Mouse (Mus musculus): Measurements from ENCODE around the gene Mmadhc. TPM values are rescaled to one million over a fixed set of nuclear protein-coding genes. Genes with fewer than 3 reads are reported as not detected.

The Mmadhc gene
- total and polyA plus RNA-seq, 2 experiments from 2014 or later = 138 to 180 TPM

GRCm38 (mm10) chr2:50328181-50328580 is 31.6 kb upstream of the Mmadhc start:
- no peak overlapping the region for H3K27ac ChIP-seq (ENCODE audit: low read depth)
- no peak overlapping the region for H3K9ac ChIP-seq (replicated peaks; ENCODE audit: low read depth, low read length)
- H3K9me3 ChIP-seq (replicated peaks; ENCODE audit: control insufficient read depth, low read length) = no peaks in the 10 kb centered on the region
- no peaks in the 10 kb centered on the region for H3K27me3 ChIP-seq (ENCODE audit: control insufficient read depth, insufficient read depth, low read length)
- ATAC-seq (ENCODE audit: insufficient read depth, low read depth) = no peak
- no peak overlapping the region for H3K4me2 ChIP-seq (ENCODE audit: low read depth, low read length)
- no peaks in the 10 kb centered on the region for H3K36me3 ChIP-seq (replicated peaks; ENCODE audit: control insufficient read depth, insufficient read depth, low read length)
- no peaks in the 10 kb centered on the region for H3K4me1 ChIP-seq (ENCODE audit: control insufficient read depth, insufficient read depth)
- TF ChIP-seq EP300 (IDR thresholded peaks at IDR 0.05; ENCODE audit: low read depth) (no peak), CTCF (IDR thresholded peaks at IDR 0.05; ENCODE audit: low read depth) (no peak)
- H3K4me3 ChIP-seq (ENCODE audit: low read depth, low read length) = no peak overlapping the region
- DNase-seq (ENCODE audit: low spot score) = no peak
- WGBS = 85% methylated on average over 4 of the region's 4 CpGs

DNA sequence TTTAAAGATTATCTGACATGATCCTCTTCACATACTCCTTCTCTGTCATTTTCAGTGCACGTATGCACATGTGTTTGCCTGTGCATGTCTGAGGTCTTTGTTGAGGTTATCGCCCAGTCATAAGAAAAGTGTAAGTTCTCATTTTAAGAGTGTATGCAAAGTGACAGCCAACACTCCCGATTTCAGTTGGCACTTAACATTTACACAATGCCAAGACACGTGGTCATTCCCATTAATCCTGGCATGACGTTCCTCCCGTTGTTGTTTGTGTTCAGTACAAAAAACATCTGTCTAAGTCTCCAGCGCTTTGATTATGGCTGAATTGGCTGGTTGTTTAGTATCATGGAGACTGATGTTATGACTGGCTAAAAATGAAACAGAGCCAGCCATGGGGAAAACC is 28.2 kb upstream of the Mmadhc start:
- no peaks in the 10 kb centered on the region for H3K27me3 ChIP-seq (ENCODE audit: control insufficient read depth, insufficient read depth, low read length)
- H3K4me1 ChIP-seq (ENCODE audit: control insufficient read depth, insufficient read depth) = no peaks in the 10 kb centered on the region
- no peaks in the 10 kb centered on the region for H3K9me3 ChIP-seq (replicated peaks; ENCODE audit: control insufficient read depth, low read length)
- H3K4me2 ChIP-seq (ENCODE audit: low read depth, low read length) = no peak overlapping the region
- no peak for ATAC-seq (ENCODE audit: insufficient read depth, low read depth)
- TF ChIP-seq EP300 (IDR thresholded peaks at IDR 0.05; ENCODE audit: low read depth) (no peak), CTCF (IDR thresholded peaks at IDR 0.05; ENCODE audit: low read depth) (no peak)
- 74% methylated on average over 7 of the region's 7 CpGs for WGBS
- no peaks in the 10 kb centered on the region for H3K36me3 ChIP-seq (replicated peaks; ENCODE audit: control insufficient read depth, insufficient read depth, low read length)
- H3K27ac ChIP-seq (ENCODE audit: low read depth) = no peak overlapping the region
- DNase-seq (ENCODE audit: low spot score) = no peak
- no peak overlapping the region for H3K9ac ChIP-seq (replicated peaks; ENCODE audit: low read depth, low read length)
- H3K4me3 ChIP-seq (ENCODE audit: low read depth, low read length) = no peak overlapping the region

GRCm38 (mm10) chr2:50306663-50307320 is 10.2 kb upstream of the Mmadhc start:
- no peak for ATAC-seq (ENCODE audit: insufficient read depth, low read depth)
- Histone ChIP-seq H3K27ac (ENCODE audit: low read depth) (no peak overlapping the region), H3K9me3 (replicated peaks; ENCODE audit: control insufficient read depth, low read length) (no peaks in the 10 kb centered on the region), H3K4me1 (ENCODE audit: control insufficient read depth, insufficient read depth) (0 out of 2 replicates have a peak, but pooled peaks cover 4% of the 10 kb centered on the region), H3K36me3 (replicated peaks; ENCODE audit: control insufficient read depth, insufficient read depth, low read length) (no peaks in the 10 kb centered on the region), H3K4me2 (ENCODE audit: low read depth, low read length) (no peak overlapping the region), H3K4me3 (ENCODE audit: low read depth, low read length) (no peak overlapping the region), H3K27me3 (ENCODE audit: control insufficient read depth, insufficient read depth, low read length) (no peaks in the 10 kb centered on the region), H3K9ac (replicated peaks; ENCODE audit: low read depth, low read length) (no peak overlapping the region)
- peak; percentile 60 for DNase-seq (ENCODE audit: low spot score)
- 51% methylated on average over 9 of the region's 9 CpGs for WGBS
- TF ChIP-seq CTCF (IDR thresholded peaks at IDR 0.05; ENCODE audit: low read depth) (peak; percentile 89), EP300 (IDR thresholded peaks at IDR 0.05; ENCODE audit: low read depth) (no peak)

DNA sequence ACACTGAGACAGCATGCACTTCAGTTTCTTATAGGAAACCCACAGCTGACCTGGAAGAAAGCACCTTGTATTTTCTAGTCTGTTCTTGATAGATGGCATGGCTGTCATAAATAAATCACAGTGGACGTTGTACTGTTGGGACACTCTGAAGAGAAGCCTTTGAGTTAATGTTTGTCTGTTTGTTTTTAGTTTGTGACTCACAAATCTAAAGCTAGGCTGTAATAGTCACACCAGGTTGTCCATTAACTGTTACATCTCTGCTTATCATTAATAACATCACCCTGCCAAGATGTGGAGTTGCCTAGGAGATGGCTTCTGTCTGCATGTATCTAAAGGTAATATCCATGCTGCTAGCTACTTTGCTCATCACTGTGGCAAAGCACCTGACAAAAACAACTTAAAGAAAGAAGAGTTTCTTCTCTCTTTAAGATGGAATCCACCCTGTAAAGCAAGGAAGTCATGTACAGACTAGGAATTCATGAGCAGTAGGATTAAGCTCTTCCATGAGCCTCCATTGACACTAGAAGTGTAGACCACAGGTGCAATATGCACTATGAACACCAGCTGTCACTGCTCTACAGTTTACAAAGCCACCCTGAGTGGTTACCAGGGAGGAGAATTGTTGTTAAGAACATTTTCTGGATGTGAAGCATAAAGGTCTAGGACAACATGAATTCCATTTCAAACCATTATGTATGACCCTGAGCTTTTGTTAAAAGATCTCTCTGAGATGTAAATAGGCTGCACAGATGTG is 8.4 kb upstream of the Mmadhc start:
- DNase-seq (ENCODE audit: low spot score) = no peak

DNA sequence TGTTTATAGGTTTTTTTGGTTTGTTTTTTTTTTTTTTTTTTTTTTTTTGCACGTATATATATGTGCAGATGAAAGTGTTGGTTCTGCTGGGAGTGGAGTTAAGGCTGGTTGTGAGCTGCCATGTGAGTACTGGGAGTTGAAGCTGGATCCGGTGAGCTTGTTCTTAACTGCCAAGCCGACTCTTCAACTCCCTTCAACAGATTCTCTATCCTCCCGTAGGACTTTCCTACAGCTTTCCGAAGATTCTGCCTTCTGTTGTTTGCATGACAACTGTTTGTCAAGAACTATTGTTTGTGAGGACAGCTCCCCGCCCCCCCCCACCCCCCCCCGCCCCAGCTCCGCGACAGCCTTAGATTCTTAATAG is 368 bp upstream of the Mmadhc start:
- ATAC-seq (ENCODE audit: insufficient read depth, low read depth) = no peak
- Histone ChIP-seq H3K27ac (ENCODE audit: low read depth) (no peak overlapping the region), H3K36me3 (replicated peaks; ENCODE audit: control insufficient read depth, insufficient read depth, low read length) (no peaks in the 10 kb centered on the region), H3K27me3 (ENCODE audit: control insufficient read depth, insufficient read depth, low read length) (no peaks in the 10 kb centered on the region), H3K4me1 (ENCODE audit: control insufficient read depth, insufficient read depth) (peaks cover 29% of the 10 kb centered on the region), H3K9ac (replicated peaks; ENCODE audit: low read depth, low read length) (no peak overlapping the region), H3K9me3 (replicated peaks; ENCODE audit: control insufficient read depth, low read length) (no peaks in the 10 kb centered on the region), H3K4me3 (ENCODE audit: low read depth, low read length) (peak overlapping the region; percentile 71), H3K4me2 (ENCODE audit: low read depth, low read length) (peak overlapping the region; percentile 82)
- WGBS = 1% methylated on average over 9 of the region's 9 CpGs
- TF ChIP-seq EP300 (IDR thresholded peaks at IDR 0.05; ENCODE audit: low read depth) (no peak), CTCF (IDR thresholded peaks at IDR 0.05; ENCODE audit: low read depth) (no peak)
- no peak for DNase-seq (ENCODE audit: low spot score)

More for the DNA sequence above, 8.4 kb upstream of the Mmadhc start:
- H3K27ac ChIP-seq (ENCODE audit: low read depth) = no peak overlapping the region
- WGBS = 69% methylated on average over 1 of the region's 1 CpGs
- no peak for ATAC-seq (ENCODE audit: insufficient read depth, low read depth)
- no peaks in the 10 kb centered on the region for H3K27me3 ChIP-seq (ENCODE audit: control insufficient read depth, insufficient read depth, low read length)
- no peaks in the 10 kb centered on the region for H3K9me3 ChIP-seq (replicated peaks; ENCODE audit: control insufficient read depth, low read length)
- H3K9ac ChIP-seq (replicated peaks; ENCODE audit: low read depth, low read length) = no peak overlapping the region
- 0 out of 2 replicates have a peak, but pooled peaks cover 4% of the 10 kb centered on the region for H3K4me1 ChIP-seq (ENCODE audit: control insufficient read depth, insufficient read depth)
- TF ChIP-seq EP300 (IDR thresholded peaks at IDR 0.05; ENCODE audit: low read depth) = no peak
- TF ChIP-seq CTCF (IDR thresholded peaks at IDR 0.05; ENCODE audit: low read depth) = peak; percentile 66
- no peak overlapping the region for H3K4me3 ChIP-seq (ENCODE audit: low read depth, low read length)
- no peak overlapping the region for H3K4me2 ChIP-seq (ENCODE audit: low read depth, low read length)
- no peaks in the 10 kb centered on the region for H3K36me3 ChIP-seq (replicated peaks; ENCODE audit: control insufficient read depth, insufficient read depth, low read length)

All from heart, postnatal 0 days (tissue).